Mouse (Mus musculus) hematopoietic stem cell, adult 5-6 weeks (primary cell): ENCODE results near the gene Mthfsd. TPM values are rescaled to one million over a fixed set of nuclear protein-coding genes. Genes with fewer than 3 reads are reported as not detected.

ENCODE experiments used
- ATAC-seq, 2 experiments: fragments of 125-278 bp in 1 of 2; replicated peaks in 1 of 2; 2 replicates each; pipeline ENCODE4 v1.8.0; 2016 to 2017; ENCODE audit warnings: inconsistent platforms in 2 of 2, mild to moderate bottlenecking in 2 of 2, moderate number of reproducible peaks in 2 of 2, low read depth in 1 of 2, moderate TSS enrichment in 1 of 2; ENCODE audit not compliant: low FRiP score in 2 of 2, poor library complexity in 2 of 2, severe bottlenecking in 2 of 2, insufficient read depth in 1 of 2, low TSS enrichment in 1 of 2
- total RNA-seq: library from RNA; stranded (forward); fragments of 172-1452, 232-1000 nt; gene quantifications from 2 replicates; pipeline ENCODE4 v1.2.3, GENCODE M21; 2017

The Mthfsd gene
- total RNA-seq, 1 experiment from 2014 or later, result 7.8 TPM

- ATAC-seq, result peak; percentile 20 to 40; a peak in 2 of 4 replicates
These were observed 17.2 kb upstream of the Mthfsd start for GRCm38 (mm10) chr8:121125311-121125876.

GRCm38 (mm10) chr8:121124547-121125239, 16.5 kb upstream of the Mthfsd start:
- ATAC-seq, result no peak

GRCm38 (mm10) chr8:121123113-121123512, 14.9 kb upstream of the Mthfsd start:
- no peak for ATAC-seq

GRCm38 (mm10) chr8:121122368-121122767, 14.2 kb upstream of the Mthfsd start:
- no peak for ATAC-seq

GRCm38 (mm10) chr8:121121704-121122103, 13.5 kb upstream of the Mthfsd start:
- ATAC-seq, result no peak

GRCm38 (mm10) chr8:121120456-121121419, 12.5 kb upstream of the Mthfsd start:
- ATAC-seq, result no peak

- no peak for ATAC-seq
These were observed 11.7 kb upstream of the Mthfsd start for GRCm38 (mm10) chr8:121119635-121120455.

- ATAC-seq, result no peak
These were observed 10.6 kb upstream of the Mthfsd start for GRCm38 (mm10) chr8:121118634-121119420.

GRCm38 (mm10) chr8:121117906-121118305, 9.7 kb upstream of the Mthfsd start:
- no peak for ATAC-seq

- ATAC-seq, result no peak
These were observed 9.0 kb upstream of the Mthfsd start for GRCm38 (mm10) chr8:121117186-121117651.

- ATAC-seq, result no peak
These were observed 8.5 kb upstream of the Mthfsd start for GRCm38 (mm10) chr8:121116591-121117185.

- ATAC-seq, result no peak
These were observed 7.8 kb upstream of the Mthfsd start, which contains the start of gene Foxc2 for GRCm38 (mm10) chr8:121115948-121116347. Foxc2 (plus strand) TSS chr8:121116171.

- no peak for ATAC-seq
These were observed 6.9 kb upstream of the Mthfsd start for GRCm38 (mm10) chr8:121115136-121115535.

GRCm38 (mm10) chr8:121113261-121113660, 5.1 kb upstream of the Mthfsd start:
- peak; percentile 81 to 86 for ATAC-seq

- no peak for ATAC-seq
These were observed 3.1 kb upstream of the Mthfsd start for GRCm38 (mm10) chr8:121111145-121111907.
